Mouse (Mus musculus) CD4-positive, CD25-positive, alpha-beta regulatory T cell, adult 4 months (primary cell): ENCODE measurements around the gene Arhgap9. TPM values are rescaled to one million over a fixed set of nuclear protein-coding genes. Genes with fewer than 3 reads are reported as not detected.
"Not testable (repeated sequence)": the region's sequence is repeated elsewhere in the genome, so short reads cannot be mapped to it uniquely, and the experiment has no call there.

Experiments used
- ATAC-seq: one replicate; pipeline ENCODE4 v1.8.0; 2017
- polyA plus RNA-seq, 2 experiments: library from polyadenylated mRNA; unstranded; fragments of 100-300 nt; shearing (Covaris generic); gene quantifications; one replicate each; pipeline ENCODE4 v1.2.1; 2017

The Arhgap9 gene
- polyA plus RNA-seq, 2 experiments from 2014 or later, result 92.4 to 118 TPM

DNA sequence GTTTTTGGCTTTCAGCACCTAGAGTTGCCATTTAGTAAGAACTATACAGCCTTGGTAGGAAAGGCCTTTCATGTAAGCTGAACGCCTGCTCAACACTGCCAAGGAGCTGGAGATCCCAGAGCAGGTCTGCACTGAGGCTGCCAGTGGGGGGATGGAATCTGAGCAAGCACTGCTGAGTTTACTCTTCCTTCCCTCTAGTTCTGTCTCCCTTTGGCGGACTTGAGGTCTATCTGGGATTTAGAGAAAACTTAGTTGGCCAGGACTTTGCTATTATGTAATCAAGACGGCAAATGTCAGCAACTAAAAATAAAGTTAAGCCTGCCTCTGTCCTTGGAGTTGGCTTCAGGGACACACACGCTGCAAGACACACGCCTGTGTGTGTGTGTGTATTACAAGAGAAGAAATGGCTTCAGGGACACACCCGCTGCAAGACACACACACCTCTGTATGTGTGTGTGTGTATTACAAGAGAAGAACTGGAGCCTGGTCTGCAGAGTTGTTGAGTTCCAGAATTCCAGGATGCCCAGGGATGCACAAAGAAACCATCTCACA is 28.7 kb upstream of the Arhgap9 start:
- no peak for ATAC-seq

DNA sequence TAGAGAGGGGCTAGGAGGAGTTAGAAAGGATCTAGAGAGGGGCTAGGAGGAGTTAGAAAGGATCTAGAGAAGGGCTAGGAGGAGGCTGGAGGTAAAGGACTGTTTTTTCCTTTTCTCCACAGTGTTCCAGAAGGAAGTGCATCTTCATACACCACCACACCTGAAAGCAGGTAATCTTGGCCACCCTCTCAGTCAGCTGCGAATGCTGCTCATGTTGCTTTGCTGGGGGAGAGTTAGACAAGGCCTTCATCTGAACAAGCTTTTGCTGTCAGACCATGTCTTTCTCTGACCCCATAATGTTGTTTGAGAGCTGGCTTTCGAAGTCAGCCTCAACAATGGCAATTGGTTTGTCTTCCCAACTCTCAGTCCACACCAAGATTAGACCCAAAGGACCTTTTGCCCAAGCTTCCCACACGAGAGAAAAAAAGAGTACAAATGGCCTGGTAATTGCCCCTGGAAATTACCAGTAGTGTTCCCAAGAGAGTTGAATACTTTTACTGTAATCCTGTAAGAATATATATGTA is 28.1 kb upstream of the Arhgap9 start:
- ATAC-seq, result no peak

DNA sequence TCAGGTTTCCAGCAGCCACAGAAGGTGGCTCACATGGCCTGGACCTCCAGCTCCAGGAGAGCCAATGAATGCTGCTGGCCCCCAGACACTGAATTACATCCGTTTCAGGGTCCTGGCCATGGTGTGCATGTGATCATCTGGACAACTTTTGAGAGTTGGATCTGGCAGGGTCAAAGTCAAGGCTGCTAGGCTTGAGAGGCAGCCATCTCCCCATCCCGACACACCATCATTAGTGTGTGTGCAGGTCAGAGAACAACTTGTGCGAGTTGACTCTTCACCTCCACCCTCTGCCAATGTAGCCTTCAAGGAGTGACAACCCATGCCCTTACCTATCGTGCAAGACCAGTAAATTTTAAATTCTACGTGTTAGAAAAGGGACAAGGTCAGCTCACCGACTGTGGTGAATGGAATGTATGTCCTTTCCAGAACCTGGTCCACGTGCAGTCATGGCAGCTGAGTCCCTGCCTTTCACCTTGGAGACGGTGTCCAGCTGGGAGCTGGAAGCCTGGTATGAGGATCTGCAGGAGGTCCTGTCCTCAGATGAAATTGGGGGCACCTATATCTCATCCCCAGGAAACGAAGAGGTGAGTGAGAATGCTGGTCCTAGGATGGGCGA is 26.8 kb upstream of the Arhgap9 start:
- no peak for ATAC-seq

GRCm38 (mm10) chr10:127295986-127296794 is 25.6 kb upstream of the Arhgap9 start:
- ATAC-seq, result no peak

DNA sequence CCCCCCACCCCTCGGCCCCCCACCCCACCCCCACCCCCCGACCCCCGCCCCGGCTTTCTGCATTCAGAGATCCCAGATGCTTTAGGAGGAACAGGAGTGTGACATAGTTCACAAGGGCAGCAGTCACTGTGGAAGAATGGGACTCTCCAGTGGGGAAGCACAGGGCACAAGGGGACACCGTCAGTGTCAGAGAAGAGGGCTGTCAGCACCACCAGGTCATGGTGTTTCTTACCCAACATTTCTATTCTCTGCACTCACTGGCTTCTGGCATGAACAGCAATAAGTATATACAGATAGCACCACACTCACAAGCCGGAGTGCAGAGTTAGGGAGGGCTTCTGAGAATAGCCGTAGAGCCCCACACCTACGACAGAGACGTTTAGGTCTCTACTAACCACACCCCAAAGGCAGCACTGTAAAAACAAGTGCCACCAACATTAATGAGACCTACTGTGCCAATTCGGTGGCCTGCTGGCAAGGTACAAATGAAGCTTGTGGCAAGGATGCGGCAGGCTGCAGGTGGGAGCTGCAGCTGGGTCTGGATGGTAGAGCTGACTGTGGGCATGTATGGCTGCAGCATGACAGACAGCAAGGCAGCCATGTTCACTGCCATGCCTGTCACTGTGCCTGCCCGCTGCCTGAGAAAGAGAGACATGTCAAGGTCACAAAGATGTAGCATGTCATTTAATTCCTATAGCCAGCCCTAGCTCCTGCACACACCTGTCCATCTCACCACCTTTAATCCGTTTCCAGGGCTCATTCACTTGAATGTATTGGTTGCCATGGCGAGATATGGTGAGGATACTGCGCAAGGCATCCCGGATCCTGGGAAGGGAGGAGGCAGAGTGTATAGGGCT is 24.5 kb upstream of the Arhgap9 start:
- ATAC-seq, result no peak

GRCm38 (mm10) chr10:127300361-127300760 is 21.4 kb upstream of the Arhgap9 start:
- no peak for ATAC-seq

GRCm38 (mm10) chr10:127303136-127303535 is 18.6 kb upstream of the Arhgap9 start:
- no peak for ATAC-seq

- ATAC-seq, result not testable (repeated sequence)
These were observed 12.6 kb upstream of the Arhgap9 start for GRCm38 (mm10) chr10:127309167-127309566.

- peak; percentile 24 for ATAC-seq
These were observed 11.0 kb upstream of the Arhgap9 start for GRCm38 (mm10) chr10:127310523-127311475.

DNA sequence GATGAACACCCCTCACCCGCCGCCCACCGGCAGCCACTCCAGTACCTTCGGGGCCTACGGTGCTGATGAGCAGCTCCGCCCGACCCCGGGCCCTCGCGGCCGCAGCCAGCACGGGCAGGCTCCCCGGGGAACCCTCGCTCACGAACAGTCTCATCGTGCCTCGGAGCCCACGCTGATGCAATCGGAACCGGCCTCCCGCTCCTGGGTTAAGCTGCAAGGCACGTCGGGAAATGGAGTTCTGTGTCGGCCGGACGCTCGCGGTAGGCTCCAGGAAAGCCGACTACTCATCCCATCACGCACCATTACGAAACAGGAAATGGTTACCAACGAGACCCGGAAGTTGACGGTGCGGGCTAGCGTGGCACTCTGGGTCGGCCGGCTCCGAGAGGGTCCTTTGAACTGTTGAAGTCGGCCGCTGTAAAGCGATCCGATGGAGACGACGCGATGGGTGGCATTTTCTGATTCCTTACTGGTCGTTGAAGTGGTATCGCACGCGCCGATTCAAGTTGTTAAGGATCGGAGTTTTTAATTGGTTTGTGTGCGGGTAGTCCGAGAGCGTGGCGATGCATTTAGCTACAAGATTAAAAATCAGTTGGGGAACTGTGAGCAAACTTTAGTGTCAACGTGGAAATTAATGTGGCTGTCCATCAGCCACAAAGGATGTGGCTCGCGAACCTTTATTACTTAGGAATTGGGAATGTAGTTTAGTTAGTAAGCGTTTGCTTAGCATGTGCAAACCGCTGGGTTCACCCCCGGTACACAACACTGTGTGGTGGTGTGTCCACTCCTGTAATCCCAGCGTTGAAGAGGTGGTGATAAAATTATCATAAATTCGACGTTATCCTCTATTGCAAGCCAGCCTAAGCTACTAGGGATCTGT is 10.0 kb upstream of the Arhgap9 start, which contains the start of gene Mars:
TSS of gene Mars (minus strand) at position 311 of the 880 bp plus-strand sequence.
- peak; percentile 91 for ATAC-seq

- ATAC-seq, result peak; percentile 54
These were observed 9.4 kb upstream of the Arhgap9 start for GRCm38 (mm10) chr10:127312356-127312676.

DNA sequence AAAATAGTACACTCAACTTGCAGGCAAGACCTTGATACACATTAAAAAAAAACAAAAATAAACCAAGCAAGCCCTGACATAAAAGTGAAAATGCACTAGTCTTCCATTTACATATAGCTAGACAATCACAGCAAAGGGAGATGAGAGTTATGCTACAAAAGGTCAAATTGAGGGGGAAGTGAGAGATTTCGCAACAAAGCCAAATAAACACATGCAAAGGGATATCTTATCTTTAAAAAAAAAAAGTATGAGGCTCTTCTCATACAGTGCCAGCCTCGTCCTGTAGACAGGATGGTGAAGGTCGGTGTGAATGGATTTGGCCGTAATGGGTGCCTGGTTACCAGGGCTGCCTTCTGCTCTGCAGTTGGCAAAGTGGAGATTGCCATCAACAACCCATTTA is 8.9 kb upstream of the Arhgap9 start:
- no peak for ATAC-seq

DNA sequence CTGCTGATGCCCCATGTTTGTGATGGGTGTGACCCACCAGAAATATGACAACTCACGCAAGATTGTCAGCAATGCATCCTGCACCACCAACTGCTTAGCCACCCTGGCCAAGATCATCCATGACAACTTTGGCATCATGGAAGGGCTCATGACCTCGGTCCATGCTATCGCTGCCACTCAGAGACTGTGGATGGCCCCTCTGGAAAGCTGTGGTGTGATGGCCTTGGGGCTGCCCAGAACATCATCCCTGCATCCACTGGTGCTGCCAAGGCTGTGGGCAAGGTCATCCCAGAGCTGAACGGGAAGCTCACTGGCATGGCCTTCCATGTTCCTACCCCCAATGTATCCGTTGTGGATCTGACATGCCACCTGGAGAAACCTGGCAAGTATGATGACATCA is 8.2 kb upstream of the Arhgap9 start:
- ATAC-seq, result not testable (repeated sequence)

GRCm38 (mm10) chr10:127314950-127315349 is 6.8 kb upstream of the Arhgap9 start:
- ATAC-seq, result not testable (repeated sequence)

DNA sequence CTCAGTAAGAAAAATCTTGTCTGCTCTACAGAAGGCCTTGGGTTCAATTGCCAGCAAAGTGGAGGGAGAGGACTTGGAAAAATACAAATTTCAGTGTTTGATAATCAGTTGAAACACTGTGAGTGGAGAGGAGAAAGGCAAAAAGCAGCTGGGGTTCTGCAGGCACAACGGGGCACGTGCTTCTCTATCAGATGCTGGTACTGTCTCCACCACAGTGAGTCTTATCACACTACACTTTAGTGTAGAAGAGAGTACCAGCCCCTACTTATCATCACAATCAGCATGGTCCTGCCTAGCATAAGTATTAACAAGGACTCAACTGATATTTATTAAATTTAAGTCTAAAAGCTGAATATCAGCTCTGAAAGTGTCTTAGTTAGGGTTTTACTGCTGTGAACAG is 4.5 kb upstream of the Arhgap9 start:
- no peak for ATAC-seq

- ATAC-seq, result no peak
These were observed 3.8 kb upstream of the Arhgap9 start for GRCm38 (mm10) chr10:127318009-127318408.

GRCm38 (mm10) chr10:127319969-127320368 is 1.8 kb upstream of the Arhgap9 start:
- ATAC-seq, result no peak

GRCm38 (mm10) chr10:127322178-127322577 is 414 bp downstream of the Arhgap9 start:
- ATAC-seq, result no peak

- ATAC-seq, result no peak
These were observed 905 bp downstream of the Arhgap9 start for GRCm38 (mm10) chr10:127322669-127323068.

GRCm38 (mm10) chr10:127323131-127323855 is 1.5 kb downstream of the Arhgap9 start:
- no peak for ATAC-seq
